ENCODE assay signal across 23 mouse cellular contexts in the genomic region with DNA sequence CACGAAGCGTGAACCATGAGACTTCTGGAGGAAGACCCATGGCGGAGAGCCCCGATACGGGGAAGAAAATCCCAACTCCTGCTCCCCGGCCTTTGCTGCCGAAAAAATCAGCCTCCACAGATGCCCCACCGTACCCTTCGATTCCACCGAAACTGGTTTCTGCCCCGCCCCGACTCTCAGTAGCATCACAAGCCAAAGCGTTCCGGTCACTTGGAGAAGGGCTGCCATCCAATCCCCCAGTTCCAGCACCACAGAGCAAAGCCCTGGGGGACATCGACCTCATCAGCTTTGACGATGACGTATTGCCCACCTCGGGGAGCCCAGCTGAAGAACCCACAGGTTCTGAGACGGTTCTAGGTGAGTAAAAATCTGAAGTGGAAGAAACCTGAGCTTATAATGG. TPM values are rescaled to one million over a fixed set of nuclear protein-coding genes. Genes with fewer than 3 reads are reported as not detected.
DNase-seq lines count a peak whose midpoint lies in the region; ATAC-seq and TF ChIP-seq lines count a peak whose summit lies in the region.
"Had no signal": no experiment of that assay in that cellular context is flagged by ENCODE, and none has a peak within 500 bp of the region (broad histone marks: within the 10 kb centered on the region; RNA-seq: fewer than 3 reads in every experiment).

No protein-coding gene starts in this region.

- no peaks in the 10 kb centered on the region for H3K9me3 ChIP-seq in heart, embryonic 12.5 days (replicated peaks)
- H3K9me3 ChIP-seq in midbrain, embryonic 15.5 days: no peaks in the 10 kb centered on the region
- no peaks in the 10 kb centered on the region for H3K9me3 ChIP-seq in midbrain, embryonic 11.5 days (ENCODE audit: control insufficient read depth, low read length)
- no peaks in the 10 kb centered on the region for H3K9me3 ChIP-seq in E14TG2a.4 (ENCODE audit: low read length)
- H3K9me3 ChIP-seq: embryonic facial prominence, embryonic 13.5 days; embryonic facial prominence, embryonic 15.5 days; forebrain, embryonic 10.5 days; forebrain, embryonic 12.5 days; G1E had no signal

- peaks cover 24% of the 10 kb centered on the region for H3K36me3 ChIP-seq in heart, embryonic 12.5 days
- no peaks in the 10 kb centered on the region for H3K36me3 ChIP-seq in midbrain, embryonic 15.5 days (replicated peaks)
- no peaks in the 10 kb centered on the region for H3K36me3 ChIP-seq in midbrain, embryonic 11.5 days (ENCODE audit: control insufficient read depth, insufficient read depth, low read length)
- peaks cover 40% of the 10 kb centered on the region for H3K36me3 ChIP-seq in E14TG2a.4 (ENCODE audit: insufficient read depth, low read length)
- H3K36me3 ChIP-seq: forebrain, embryonic 12.5 days; G1E had no signal

- no peak overlapping the region for H3K9ac ChIP-seq in heart, embryonic 12.5 days
- H3K9ac ChIP-seq in midbrain, embryonic 15.5 days: no peak overlapping the region
- H3K9ac ChIP-seq in midbrain, embryonic 11.5 days (ENCODE audit: low read length): no peak overlapping the region
- H3K9ac ChIP-seq: embryonic facial prominence, embryonic 13.5 days; embryonic facial prominence, embryonic 15.5 days; forebrain, embryonic 12.5 days had no signal

- WGBS in heart, embryonic 12.5 days: 89% methylated on average over 19 of the region's 19 CpGs
- WGBS in midbrain, embryonic 15.5 days: 95% methylated on average over 19 of the region's 19 CpGs
- WGBS in midbrain, embryonic 11.5 days: 97% methylated on average over 19 of the region's 19 CpGs

- H3K4me3 ChIP-seq in heart, embryonic 12.5 days: no peak overlapping the region
- no peak overlapping the region for H3K4me3 ChIP-seq in midbrain, embryonic 15.5 days
- H3K4me3 ChIP-seq in midbrain, embryonic 11.5 days (ENCODE audit: low read depth, low read length): no peak overlapping the region
- 0 out of 2 replicates have a peak overlapping the region, but pooled peaks have one; percentile 23 for H3K4me3 ChIP-seq in E14TG2a.4 (replicated peaks; ENCODE audit: low read length)
- H3K4me3 ChIP-seq: embryonic facial prominence, embryonic 13.5 days; embryonic facial prominence, embryonic 15.5 days; erythroblast, embryonic 14.5 days; forebrain, embryonic 10.5 days; forebrain, embryonic 12.5 days had no signal

- no peak overlapping the region for H3K4me2 ChIP-seq in heart, embryonic 12.5 days
- H3K4me2 ChIP-seq in midbrain, embryonic 15.5 days: no peak overlapping the region
- H3K4me2 ChIP-seq in midbrain, embryonic 11.5 days: no peak overlapping the region
- H3K4me2 ChIP-seq: embryonic facial prominence, embryonic 13.5 days; embryonic facial prominence, embryonic 15.5 days; forebrain, embryonic 12.5 days had no signal

- H3K27ac ChIP-seq in heart, embryonic 12.5 days (ENCODE audit: poor library complexity, severe bottlenecking): no peak overlapping the region
- peak overlapping the region; percentile 7; the same call in 1 of the 2 replicates for H3K27ac ChIP-seq in midbrain, embryonic 15.5 days
- no peak overlapping the region for H3K27ac ChIP-seq in midbrain, embryonic 11.5 days (ENCODE audit: low read depth, low read length)
- H3K27ac ChIP-seq: embryonic facial prominence, embryonic 13.5 days; embryonic facial prominence, embryonic 15.5 days; forebrain, embryonic 10.5 days; forebrain, embryonic 12.5 days had no signal

- peak; percentile 77 for DNase-seq in heart, adult 11 months
- DNase-seq in midbrain, embryonic 11.5 days (ENCODE audit: low spot score, missing footprints): no peak
- DNase-seq in embryo, embryonic 10 days (ENCODE audit: low spot score): no peak
- DNase-seq: adrenal gland, adult 8-10 months; adrenal gland, postnatal 14 days; adrenal gland, postnatal 36 days; cerebellum, adult 11-12 months; cerebellum, adult 2 months; cerebellum, adult 9-10 months; cerebellum, postnatal 25 days; embryo, embryonic 11 days had no signal

- TF ChIP-seq CTCF in E14TG2a.4 (conservative IDR thresholded peaks at IDR 0.05; ENCODE audit: low read length): no peak

- ATAC-seq in heart, embryonic 12.5 days (ENCODE audit: insufficient number of reproducible peaks, low FRiP score): no peak
- no peak for ATAC-seq in midbrain, embryonic 15.5 days (replicated peaks)
- no peak for ATAC-seq in midbrain, embryonic 11.5 days (ENCODE audit: low FRiP score)
- ATAC-seq: activated CD4-positive, CD25-positive, alpha-beta regulatory T cell, adult 4 months; forebrain, embryonic 14.5 days; Patski had no signal

- H3K4me1 ChIP-seq in heart, embryonic 12.5 days (replicated peaks): no peaks in the 10 kb centered on the region
- H3K4me1 ChIP-seq in midbrain, embryonic 15.5 days: no peaks in the 10 kb centered on the region
- no peaks in the 10 kb centered on the region for H3K4me1 ChIP-seq in midbrain, embryonic 11.5 days (ENCODE audit: control insufficient read depth, insufficient read depth, low read length)
- peaks cover 5% of the 10 kb centered on the region; the same call in 1 of the 2 replicates for H3K4me1 ChIP-seq in E14TG2a.4 (replicated peaks; ENCODE audit: low read depth, low read length)
- H3K4me1 ChIP-seq: forebrain, embryonic 10.5 days; forebrain, embryonic 12.5 days had no signal

- no peaks in the 10 kb centered on the region for H3K27me3 ChIP-seq in heart, embryonic 12.5 days (replicated peaks)
- no peaks in the 10 kb centered on the region for H3K27me3 ChIP-seq in midbrain, embryonic 15.5 days (replicated peaks)
- H3K27me3 ChIP-seq in midbrain, embryonic 11.5 days (ENCODE audit: control insufficient read depth, insufficient read depth, low read length): no peaks in the 10 kb centered on the region
- no peaks in the 10 kb centered on the region for H3K27me3 ChIP-seq in E14TG2a.4 (ENCODE audit: insufficient read depth, low read length)
- H3K27me3 ChIP-seq: embryonic facial prominence, embryonic 13.5 days; embryonic facial prominence, embryonic 15.5 days; forebrain, embryonic 12.5 days; Patski had no signal

RNA-seq across cellular contexts. Expression of a gene that starts 57.5 kb away (rescaled TPM):
- 808 and 835 TPM in 2 replicates for polyA plus RNA-seq in heart, embryonic 12.5 days (2016; fragmentation: Nextera tagmentation; extraction: Ambion mirVana)
- 475 and 483 TPM in 2 replicates for polyA plus RNA-seq in midbrain, embryonic 15.5 days (2015; fragmentation: Nextera tagmentation; extraction: Ambion mirVana)
- 1,104 and 1,128 TPM in 2 replicates for polyA plus RNA-seq in midbrain, embryonic 11.5 days (2014; fragmentation: Nextera tagmentation; extraction: Ambion mirVana)
